Mouse (Mus musculus): Measurements from ENCODE around the gene Habp4.

The Habp4 gene

DNA sequence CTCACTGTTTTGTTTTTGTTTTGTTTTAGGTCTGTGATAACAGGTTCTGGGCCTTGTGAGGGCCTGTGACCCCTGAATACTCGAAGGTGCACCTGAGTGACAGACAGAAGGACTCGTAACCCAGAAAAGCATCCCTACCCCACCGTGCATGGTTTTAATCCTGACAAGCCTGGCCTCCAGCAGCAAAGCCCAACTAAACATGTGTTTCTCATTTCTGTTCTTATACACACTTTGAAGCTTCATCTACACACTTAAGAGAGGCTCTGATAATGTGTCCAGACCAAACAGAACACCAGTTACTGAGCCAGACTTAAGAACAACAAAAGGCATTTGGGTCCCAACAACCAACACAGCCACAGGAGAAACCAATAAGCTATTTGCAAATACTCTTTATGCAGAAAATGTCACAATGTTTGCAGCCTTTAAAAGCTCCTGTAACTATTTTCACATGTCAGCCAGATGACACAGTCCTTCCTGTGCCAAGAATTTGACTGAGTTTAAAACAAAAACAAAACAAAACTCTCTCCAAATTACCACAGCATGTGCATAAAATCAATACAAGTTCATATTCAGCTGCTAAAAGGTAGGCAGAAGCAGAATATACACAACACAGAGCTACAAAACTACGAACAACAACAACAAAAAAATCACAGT, 73.6 kb downstream of the Habp4 start:
- no peak for DNase-seq (ENCODE audit: low read depth in 1 of 2, low spot score in 2 of 2)

DNA sequence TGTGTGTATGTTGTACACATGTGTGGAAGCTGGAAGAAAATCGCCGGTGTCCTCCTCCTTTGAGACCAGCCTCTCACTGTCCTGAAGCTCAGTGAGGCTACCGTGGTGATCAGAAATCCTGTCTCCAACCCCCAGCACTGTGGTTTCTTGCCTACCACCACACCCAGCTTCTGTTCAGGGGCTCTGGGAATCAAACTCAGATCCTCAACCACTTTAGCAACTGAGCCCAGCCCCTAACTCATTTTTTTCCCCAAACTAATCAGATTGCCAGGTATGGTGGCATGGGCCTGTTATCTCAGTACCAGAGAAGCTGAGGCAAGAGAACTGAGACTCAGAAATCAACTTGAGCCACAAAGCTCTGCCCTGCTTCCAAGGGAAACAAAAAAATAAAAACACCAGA, 74.2 kb downstream of the Habp4 start:
- DNase-seq (ENCODE audit: low read depth in 1 of 2, low spot score in 2 of 2) = no peak

All from monocyte, adult 2 months (primary cell).